Mouse (Mus musculus) kidney, adult 2 months (tissue): ENCODE measurements around the gene D430041D05Rik. TPM values are rescaled to one million over a fixed set of nuclear protein-coding genes. Genes with fewer than 3 reads are reported as not detected.

Source experiments
- DNase-seq: peaks from one replicate; pipeline ENCODE4 v3.0.0; 2021
- H3K27ac ChIP-seq: fragments of 200-500 bp; 2 replicates; pipeline ENCODE4 v1.5.1; 2012; ENCODE audit warnings: low read depth, low read length, control low read depth, inconsistent platforms; ENCODE audit not compliant: insufficient read depth
- H3K27me3 ChIP-seq: fragments of 200-500 bp; replicated peaks from 2 replicates; pipeline ENCODE4 v1.6.1; 2012; ENCODE audit warnings: mild to moderate bottlenecking, moderate library complexity, low read length, inconsistent platforms; ENCODE audit not compliant: control insufficient read depth, insufficient read depth
- H3K36me3 ChIP-seq: fragments of 200-500 bp; 2 replicates; pipeline ENCODE4 v1.6.1; 2012; ENCODE audit warnings: mild to moderate bottlenecking, moderate library complexity, low read length, inconsistent platforms; ENCODE audit not compliant: control insufficient read depth, insufficient read depth
- H3K4me1 ChIP-seq: fragments of 200-500 bp; 2 replicates; pipeline ENCODE4 v1.6.1; 2011; ENCODE audit warnings: low read length; ENCODE audit not compliant: control insufficient read depth, insufficient read depth
- H3K4me3 ChIP-seq: fragments of 200-500 bp; 2 replicates; pipeline ENCODE4 v1.5.1; 2011; ENCODE audit warnings: mild to moderate bottlenecking, low read depth, low read length, control low read depth; ENCODE audit not compliant: insufficient read depth
- CTCF ChIP-seq: fragments of 200-500 bp; conservative IDR thresholded peaks from 2 replicates; pipeline ENCODE4 v1.5.1; 2011; ENCODE audit warnings: low read depth, mild to moderate bottlenecking, control low read depth, low read length, moderate library complexity, mixed read lengths; ENCODE audit not compliant: insufficient read depth, insufficient read length
- POLR2A ChIP-seq: fragments of 200-500 bp; IDR thresholded peaks from one replicate; pipeline ENCODE4 v1.6.1; 2011; ENCODE audit warnings: low read depth, low read length, control low read depth
- WGBS: fragments of 180-500 bp; shearing (Covaris S2); methylation state at CpG from one replicate; pipeline ENCODE4 v1.1.7; 2018; 5-methylcytosine and 5-hydroxymethylcytosine counted together
- polyA plus RNA-seq: library from polyadenylated mRNA; depleted of rRNA; stranded (reverse); fragments of >200 nt; gene quantifications from 2 replicates; pipeline ENCODE4 v1.2.3, GENCODE M21; 2012

The D430041D05Rik gene
- polyA plus RNA-seq, 1 experiment, result 0.02 TPM

DNA sequence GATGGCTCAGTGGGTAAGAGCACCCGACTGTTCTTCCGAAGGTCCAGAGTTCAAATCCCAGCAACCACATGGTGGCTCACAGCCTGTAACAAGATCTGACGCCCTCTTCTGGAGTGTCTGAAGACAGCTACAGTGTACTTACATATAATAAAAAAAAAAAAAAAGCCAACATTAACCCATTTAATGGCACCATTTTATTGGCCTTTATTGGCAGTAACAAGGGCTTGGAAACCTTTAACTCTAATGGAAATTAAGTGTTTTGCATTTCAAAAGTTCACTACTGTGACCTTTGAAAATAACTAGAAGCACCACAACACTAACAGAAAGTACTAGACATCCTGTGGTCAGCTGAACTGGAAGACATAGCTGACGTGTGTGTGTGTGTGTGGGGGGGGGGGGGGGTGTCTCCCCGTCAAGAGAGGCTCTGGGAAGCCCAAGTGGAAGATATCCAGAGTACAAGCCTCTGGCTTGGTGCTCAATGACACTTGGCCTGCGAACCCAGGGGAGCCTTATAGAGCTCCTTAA is 39.1 kb downstream of the D430041D05Rik start:
- TF ChIP-seq POLR2A (no peak), CTCF (no peak)
- no peaks in the 10 kb centered on the region for H3K27me3 ChIP-seq
- 65% methylated on average over 6 of the region's 6 CpGs for WGBS
- H3K4me3 ChIP-seq, result no peak overlapping the region
- H3K27ac ChIP-seq, result no peak overlapping the region
- DNase-seq, result no peak
- H3K36me3 ChIP-seq, result no peaks in the 10 kb centered on the region
- H3K4me1 ChIP-seq, result no peaks in the 10 kb centered on the region

DNA sequence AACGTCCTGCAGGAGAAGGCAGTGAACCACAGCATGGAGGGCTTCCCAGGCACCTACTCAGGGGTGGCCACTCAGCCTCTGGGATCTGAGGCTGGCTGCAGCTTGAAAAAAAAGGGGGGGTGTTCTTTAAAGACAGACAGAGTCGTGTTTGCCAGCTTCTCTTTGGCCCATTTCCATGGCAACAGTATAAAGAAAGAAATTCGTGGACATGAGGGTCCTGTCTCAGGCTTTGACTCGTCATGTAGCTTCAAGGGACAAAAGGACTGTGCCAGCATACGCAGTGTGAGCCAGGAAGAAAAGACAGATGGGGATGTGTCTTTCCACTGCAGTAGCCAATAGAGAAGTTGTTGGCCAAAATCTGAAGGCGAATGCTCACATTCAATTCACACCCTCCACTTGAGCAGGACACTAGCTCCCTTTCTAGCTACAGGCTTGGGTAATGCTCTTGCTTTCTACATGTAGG is 42.9 kb downstream of the D430041D05Rik start:
- H3K4me1 ChIP-seq, result no peaks in the 10 kb centered on the region
- no peak overlapping the region for H3K27ac ChIP-seq
- TF ChIP-seq POLR2A (no peak), CTCF (no peak)
- no peak overlapping the region for H3K4me3 ChIP-seq
- 45% methylated on average over 6 of the region's 6 CpGs for WGBS
- DNase-seq, result no peak
- H3K27me3 ChIP-seq, result no peaks in the 10 kb centered on the region
- H3K36me3 ChIP-seq, result no peaks in the 10 kb centered on the region

DNA sequence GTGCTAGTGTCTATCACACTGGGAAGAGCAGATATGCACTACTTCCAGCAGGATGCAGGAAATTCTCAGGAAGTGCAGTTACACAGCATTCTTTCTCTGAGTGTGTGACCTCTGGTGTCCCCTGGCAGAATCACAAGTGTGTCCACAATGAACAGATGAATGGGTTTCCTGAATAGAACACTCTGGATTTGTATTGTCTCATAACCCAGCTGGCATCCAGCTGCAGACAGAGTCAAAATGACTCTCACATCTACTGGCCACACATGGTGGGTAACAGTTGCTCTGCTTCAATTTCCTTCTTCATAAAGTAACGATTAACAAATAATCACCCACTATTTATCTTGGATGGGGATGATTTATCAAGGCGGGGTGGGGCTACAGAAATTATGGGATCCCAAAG is 43.5 kb downstream of the D430041D05Rik start:
- TF ChIP-seq CTCF (no peak), POLR2A (no peak)
- Histone ChIP-seq H3K27ac (no peak overlapping the region), H3K4me1 (no peaks in the 10 kb centered on the region), H3K36me3 (no peaks in the 10 kb centered on the region), H3K27me3 (no peaks in the 10 kb centered on the region), H3K4me3 (no peak overlapping the region)
- WGBS, result 50% methylated on average over 2 of the region's 2 CpGs
- no peak for DNase-seq

DNA sequence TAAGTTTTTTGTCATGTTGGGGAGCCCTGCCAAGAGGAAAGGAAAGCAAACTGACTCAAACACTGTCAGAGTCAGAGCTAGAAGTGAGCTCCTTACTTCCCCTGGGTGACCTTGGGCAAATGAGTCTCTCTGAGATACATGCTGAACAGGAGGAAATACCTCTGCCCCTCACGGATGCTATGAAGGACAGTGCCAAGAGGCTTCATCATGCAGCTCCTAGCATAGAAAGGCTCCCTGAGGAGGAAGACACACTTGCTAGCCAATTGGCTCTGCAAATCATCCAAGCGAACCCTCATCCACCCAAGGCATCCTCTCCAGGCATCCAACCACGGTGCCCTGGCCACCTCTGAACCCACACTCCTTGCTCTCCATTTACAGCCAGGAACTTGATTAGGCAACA is 51.5 kb downstream of the D430041D05Rik start:
- H3K4me1 ChIP-seq, result peaks cover 3% of the 10 kb centered on the region; the same call in 1 of the 2 replicates
- H3K27me3 ChIP-seq, result no peaks in the 10 kb centered on the region
- 48% methylated on average over 3 of the region's 3 CpGs for WGBS
- no peak for DNase-seq
- H3K27ac ChIP-seq, result no peak overlapping the region
- no peaks in the 10 kb centered on the region for H3K36me3 ChIP-seq
- TF ChIP-seq CTCF, result no peak
- TF ChIP-seq POLR2A, result no peak
- H3K4me3 ChIP-seq, result no peak overlapping the region

DNA sequence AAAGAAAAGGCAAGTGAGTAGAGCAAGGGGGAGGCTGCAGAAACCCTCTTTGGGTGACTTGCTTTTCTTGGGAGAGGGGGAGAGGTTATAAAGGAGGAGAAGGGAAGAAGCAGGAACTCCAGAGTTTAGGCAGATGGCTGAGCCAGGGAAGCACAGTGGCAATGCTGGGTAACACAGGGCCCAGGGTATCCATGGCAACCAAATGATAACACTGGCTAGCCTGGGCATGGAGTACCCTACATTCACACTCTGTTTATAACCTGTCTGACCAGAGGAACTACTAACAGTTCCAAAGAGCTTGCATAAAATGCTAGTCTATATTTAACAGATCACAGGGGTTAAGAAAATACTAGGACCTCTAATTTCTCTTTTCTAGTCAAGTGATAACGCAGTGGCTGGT is 51.9 kb downstream of the D430041D05Rik start:
- DNase-seq, result no peak
- no peak overlapping the region for H3K4me3 ChIP-seq
- no peak overlapping the region for H3K27ac ChIP-seq
- WGBS, result 55% methylated on average over 1 of the region's 1 CpGs
- TF ChIP-seq CTCF (no peak), POLR2A (no peak)
- peaks cover 3% of the 10 kb centered on the region; the same call in 1 of the 2 replicates for H3K4me1 ChIP-seq
- no peaks in the 10 kb centered on the region for H3K27me3 ChIP-seq
- H3K36me3 ChIP-seq, result no peaks in the 10 kb centered on the region

DNA sequence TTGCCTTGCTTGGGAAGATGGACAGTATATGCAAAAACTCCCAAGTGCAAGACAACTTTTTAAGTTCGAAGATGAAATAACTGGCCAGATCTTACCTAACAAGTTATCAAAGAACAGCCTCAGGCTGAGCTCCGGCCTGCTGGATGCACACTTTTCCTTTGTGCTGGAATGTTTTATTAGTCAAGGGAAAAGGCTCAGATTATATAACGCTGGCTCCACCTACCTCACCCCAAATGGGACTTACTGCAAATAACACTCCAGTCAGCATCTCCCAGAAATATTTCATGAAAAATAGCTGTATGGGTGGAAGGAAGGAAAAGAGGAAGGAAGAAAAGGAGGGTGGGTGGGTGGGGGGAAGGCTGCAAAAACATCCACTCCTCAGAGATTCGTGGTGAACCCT is 54.3 kb downstream of the D430041D05Rik start:
- Histone ChIP-seq H3K36me3 (no peaks in the 10 kb centered on the region), H3K4me1 (peaks cover 3% of the 10 kb centered on the region; the same call in 1 of the 2 replicates), H3K4me3 (no peak overlapping the region), H3K27me3 (no peaks in the 10 kb centered on the region), H3K27ac (no peak overlapping the region)
- WGBS, result 66% methylated on average over 4 of the region's 4 CpGs
- no peak for TF ChIP-seq POLR2A
- TF ChIP-seq CTCF, result no peak
- no peak for DNase-seq

DNA sequence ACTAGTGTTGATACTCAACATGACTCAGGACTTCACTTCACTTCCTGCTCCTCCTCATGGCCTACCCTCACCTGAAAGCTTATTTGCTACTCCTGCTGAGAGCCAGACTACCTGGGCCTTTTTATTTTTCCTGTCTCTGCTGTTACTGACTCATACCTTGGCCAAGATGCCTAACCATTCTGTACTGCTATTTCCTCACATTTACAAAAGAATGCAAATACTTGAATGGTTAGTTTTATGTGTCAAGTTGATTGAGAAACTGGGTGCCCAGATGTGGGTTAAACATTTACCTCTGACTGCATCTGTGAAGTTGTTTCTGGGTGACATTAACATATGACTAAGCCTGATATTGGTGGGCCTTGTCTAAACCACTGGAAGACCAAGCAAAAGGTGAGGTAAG is 56.7 kb downstream of the D430041D05Rik start:
- peaks cover 3% of the 10 kb centered on the region; the same call in 1 of the 2 replicates for H3K4me1 ChIP-seq
- TF ChIP-seq POLR2A, result no peak
- no peak for TF ChIP-seq CTCF

DNA sequence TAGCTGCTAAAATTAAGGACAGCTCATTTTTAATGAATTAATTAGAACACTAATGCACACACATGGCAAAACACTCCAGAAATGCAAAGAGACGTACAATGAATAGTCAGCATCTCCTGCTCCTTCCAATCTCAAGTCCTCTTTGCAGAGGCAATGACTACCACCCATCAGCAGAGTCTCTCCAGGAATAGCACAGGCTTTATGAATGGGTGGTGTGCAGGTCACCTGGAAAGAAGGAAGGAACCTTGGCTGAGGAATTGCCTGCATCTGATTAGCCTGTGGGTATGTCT is 58.7 kb downstream of the D430041D05Rik start:
- TF ChIP-seq POLR2A (no peak), CTCF (no peak)
- no peaks in the 10 kb centered on the region for H3K36me3 ChIP-seq
- 91% methylated on average over 1 of the region's 1 CpGs for WGBS
- no peak for DNase-seq
- H3K4me3 ChIP-seq, result no peak overlapping the region
- H3K27ac ChIP-seq, result no peak overlapping the region
- H3K27me3 ChIP-seq, result no peaks in the 10 kb centered on the region
- H3K4me1 ChIP-seq, result no peaks in the 10 kb centered on the region

More for the DNA sequence above, 56.7 kb downstream of the D430041D05Rik start:
- no peak overlapping the region for H3K4me3 ChIP-seq
- no peak overlapping the region for H3K27ac ChIP-seq
- peak; percentile 26 for DNase-seq
- H3K36me3 ChIP-seq, result no peaks in the 10 kb centered on the region
- H3K27me3 ChIP-seq, result no peaks in the 10 kb centered on the region
